Mouse (Mus musculus) bone marrow macrophage, adult 2 months (primary cell): Measurements from ENCODE around the gene Gm11037.

Experiments
- CTCF ChIP-seq: IDR thresholded peaks from 2 replicates; pipeline ENCODE4 v1.5.1; 2012; ENCODE audit warnings: low read depth, mild to moderate bottlenecking, low read length, moderate library complexity
- POLR2A ChIP-seq: IDR thresholded peaks from 2 replicates; pipeline ENCODE4 v1.6.1; 2012; ENCODE audit warnings: mild to moderate bottlenecking, low read depth, low read length, borderline replicate concordance

DNA sequence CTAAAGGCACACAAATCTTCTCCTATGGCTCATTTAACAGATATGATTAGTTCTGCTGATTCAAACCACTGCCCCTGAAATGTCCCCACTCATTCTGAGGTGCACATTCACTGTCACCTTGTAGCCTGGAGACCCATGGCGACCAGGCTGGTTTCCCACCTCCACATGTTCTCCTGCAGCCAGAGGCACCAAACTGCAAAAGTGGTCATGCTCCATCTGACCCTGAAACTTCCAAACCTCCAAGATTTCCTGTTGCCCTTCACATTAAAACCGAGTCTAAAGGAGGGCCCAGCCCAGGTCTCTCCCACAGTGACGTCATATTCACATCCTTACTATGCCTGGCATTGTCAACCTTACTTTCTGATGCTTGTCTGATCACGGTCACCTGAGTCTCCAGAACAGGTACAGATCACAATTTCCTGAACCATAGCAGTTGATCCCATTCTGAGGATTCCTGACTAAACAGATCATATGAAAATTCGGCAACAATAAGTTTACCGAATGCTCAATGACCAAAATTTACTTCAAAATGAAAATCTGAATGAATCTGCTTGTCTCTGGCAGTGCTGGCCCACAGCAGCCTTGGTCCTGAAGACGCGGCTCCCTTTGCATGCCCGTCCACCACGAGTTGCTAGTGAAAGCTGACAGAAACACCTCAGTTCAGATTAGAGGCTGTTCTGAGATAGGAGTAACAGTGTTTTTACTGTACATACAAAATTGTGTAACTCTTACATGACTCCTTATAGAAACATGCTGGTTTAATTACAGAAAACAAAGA is 997 bp upstream of the Gm11037 start:
- TF ChIP-seq POLR2A (no peak), CTCF (no peak)
